Mouse (Mus musculus) bone marrow macrophage, adult 2 months (primary cell): Measurements from ENCODE around the gene Atg2b. TPM values are rescaled to one million over a fixed set of nuclear protein-coding genes. Genes with fewer than 3 reads are reported as not detected.

Source experiments
- H3K27ac ChIP-seq: 2 replicates; pipeline ENCODE4 v1.5.1; 2012; ENCODE audit warnings: low read depth, low read length; ENCODE audit not compliant: insufficient read depth
- H3K4me1 ChIP-seq: 2 replicates; pipeline ENCODE4 v1.6.1; 2012; ENCODE audit warnings: low read length; ENCODE audit not compliant: control insufficient read depth, insufficient read depth
- H3K4me3 ChIP-seq: 2 replicates; pipeline ENCODE4 v1.5.1; 2012; ENCODE audit warnings: mild to moderate bottlenecking, low read length, moderate library complexity; ENCODE audit not compliant: insufficient read depth
- CTCF ChIP-seq: IDR thresholded peaks from 2 replicates; pipeline ENCODE4 v1.5.1; 2012; ENCODE audit warnings: low read depth, mild to moderate bottlenecking, low read length, moderate library complexity
- POLR2A ChIP-seq: IDR thresholded peaks from 2 replicates; pipeline ENCODE4 v1.6.1; 2012; ENCODE audit warnings: mild to moderate bottlenecking, low read depth, low read length, borderline replicate concordance
- polyA plus RNA-seq: library from polyadenylated mRNA; stranded (reverse); fragments of >200 nt; gene quantifications from 2 replicates; pipeline ENCODE4 v1.2.4, GENCODE M21; 2012; ENCODE audit not compliant: missing spikeins, insufficient read depth, insufficient read length

The Atg2b gene
- polyA plus RNA-seq, 1 experiment = 14.4 TPM

- Histone ChIP-seq H3K4me1 (no peaks in the 10 kb centered on the region), H3K4me3 (no peak overlapping the region), H3K27ac (no peak overlapping the region)
- TF ChIP-seq POLR2A = no peak
- no peak for TF ChIP-seq CTCF
Measured at GRCm38 (mm10) chr12:105572622-105573021, 112.4 kb downstream of the Atg2b start.

GRCm38 (mm10) chr12:105571867-105572266, 113.1 kb downstream of the Atg2b start:
- no peak for TF ChIP-seq POLR2A
- no peak for TF ChIP-seq CTCF
- Histone ChIP-seq H3K4me1 (no peaks in the 10 kb centered on the region), H3K4me3 (no peak overlapping the region), H3K27ac (no peak overlapping the region)

Other genes starting within 250 kb of the Atg2b start
- not detected in 2 replicates for gene D430019H16Rik, start 231.4 kb downstream of the Atg2b start, polyA plus RNA-seq
- not detected in 2 replicates for gene Bdkrb2, start 122.0 kb downstream of the Atg2b start, polyA plus RNA-seq
- not detected in 2 replicates for gene Bdkrb1, start 82.1 kb downstream of the Atg2b start, polyA plus RNA-seq
- 20.6 and 21.2 TPM in 2 replicates for gene Gskip, start 382 bp downstream of the Atg2b start, polyA plus RNA-seq
- gene Ak7, start 20.8 kb upstream of the Atg2b start, polyA plus RNA-seq = not detected in 2 replicates
- 131 and 144 TPM in 2 replicates for gene Papola, start 99.5 kb upstream of the Atg2b start, polyA plus RNA-seq